Mouse (Mus musculus): ENCODE data around the gene Osbpl6.
A peak's percentile ranks its signal among the peaks of the same experiment; 100 is the strongest.
"Not testable (repeated sequence)": the region's sequence is repeated elsewhere in the genome, so short reads cannot be mapped to it uniquely, and the experiment has no call there.

Osbpl6 gene

DNA sequence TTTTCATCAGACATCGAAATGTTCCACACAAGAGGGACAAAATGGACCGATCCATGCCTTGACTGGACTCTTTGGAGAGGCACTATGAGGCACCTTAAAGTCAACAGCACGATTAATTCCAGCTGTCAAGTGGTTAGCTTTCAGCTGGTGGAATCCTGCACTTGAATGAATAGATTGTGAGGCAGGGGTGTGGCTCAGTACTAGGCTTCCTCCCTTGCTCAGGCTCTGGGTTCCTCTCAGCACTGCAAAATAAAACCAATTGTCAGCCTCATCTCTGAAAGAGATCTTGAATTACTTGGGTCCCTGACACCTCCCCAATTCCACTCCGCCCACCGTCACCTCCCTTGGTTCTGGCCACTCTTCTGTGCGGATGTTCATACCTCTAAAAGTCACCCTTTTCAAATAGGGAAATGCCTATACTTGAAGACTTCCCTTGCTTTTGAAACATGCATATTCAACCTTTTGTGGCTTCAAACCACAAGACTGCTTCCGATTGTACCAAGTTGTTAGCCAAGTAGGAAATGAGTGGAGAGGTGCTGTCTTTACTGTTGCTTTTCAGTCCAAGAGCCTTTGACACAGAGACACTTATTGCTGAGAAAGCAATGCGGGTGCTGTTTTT, 160.7 kb downstream of the Osbpl6 start:
- DNase-seq (ENCODE audit: low spot score) = no peak

DNA sequence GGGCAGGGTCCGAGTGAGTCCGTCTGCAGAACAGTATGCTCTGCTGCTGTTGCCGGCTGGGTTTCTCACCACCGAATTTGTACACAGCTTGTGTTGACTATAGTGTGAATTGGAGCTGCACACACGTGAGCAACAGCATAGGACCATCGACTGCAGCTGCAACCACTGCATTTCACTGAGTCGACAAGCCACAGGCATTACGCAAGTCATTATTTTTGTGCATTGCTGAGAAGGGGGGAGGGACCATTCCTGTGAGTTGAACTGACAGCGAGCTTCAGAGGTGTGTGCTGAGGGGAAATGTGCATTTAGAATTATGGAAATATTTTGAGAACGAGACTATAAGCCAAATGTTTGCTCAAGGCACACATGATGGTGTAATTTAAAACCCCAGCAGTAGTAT, 165.2 kb downstream of the Osbpl6 start:
- no peak for DNase-seq (ENCODE audit: low spot score)

DNA sequence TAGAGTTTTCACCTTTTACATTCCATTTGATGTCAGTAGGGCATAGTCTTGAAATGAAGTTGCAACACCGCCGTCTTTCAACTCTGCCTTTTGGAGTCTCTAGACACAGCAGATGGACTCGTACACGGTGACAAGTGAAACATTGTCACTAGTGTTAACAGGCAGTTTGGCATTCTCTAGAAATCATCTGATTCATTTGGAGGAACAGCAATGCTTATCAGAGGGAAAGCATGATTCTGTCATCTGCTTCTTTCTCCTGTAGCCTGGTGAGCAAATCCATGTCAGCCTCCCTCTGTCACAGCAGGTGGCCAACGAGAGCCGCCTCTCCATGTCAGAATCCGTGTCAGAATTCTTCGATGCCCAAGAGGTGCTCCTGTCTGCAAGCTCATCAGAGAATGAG, 172.6 kb downstream of the Osbpl6 start:
- DNase-seq (ENCODE audit: low spot score) = no peak

DNA sequence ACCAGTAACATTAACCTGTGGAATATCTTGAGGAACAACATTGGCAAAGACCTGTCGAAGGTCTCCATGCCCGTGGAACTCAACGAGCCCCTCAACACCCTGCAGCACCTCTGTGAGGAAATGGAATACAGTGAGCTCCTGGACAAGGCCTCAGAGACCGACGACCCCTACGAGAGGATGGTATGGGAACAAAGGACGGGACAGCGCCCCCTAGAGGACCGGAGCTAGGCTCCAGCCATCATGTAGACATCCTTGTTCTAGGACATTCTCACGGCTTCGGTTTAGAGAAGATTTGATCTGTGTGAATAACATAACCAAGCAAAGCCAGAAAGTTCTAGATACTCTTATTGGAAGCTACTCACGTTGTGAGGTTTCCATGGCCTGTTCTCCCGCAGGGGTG, 178.8 kb downstream of the Osbpl6 start:
- no peak for DNase-seq (ENCODE audit: low spot score)

DNA sequence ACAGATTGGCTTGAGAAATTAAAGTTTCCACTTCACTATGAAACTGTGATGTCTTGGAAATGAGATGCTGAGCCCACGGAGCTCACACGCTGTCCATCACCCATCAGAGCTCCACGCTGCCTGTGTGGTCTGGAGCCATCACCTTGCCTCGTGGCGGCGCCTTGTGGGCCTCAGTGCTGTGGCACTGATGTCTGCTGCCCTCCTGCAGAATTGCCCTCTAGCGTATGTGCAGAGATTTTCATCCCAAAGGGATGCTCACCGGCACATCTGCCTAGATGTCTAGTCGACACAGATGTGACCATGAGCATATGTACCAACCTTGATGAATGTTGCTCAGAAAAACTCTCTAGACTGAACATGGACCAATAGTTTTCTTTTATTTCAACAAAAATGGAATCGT, 180.6 kb downstream of the Osbpl6 start:
- no peak for DNase-seq (ENCODE audit: low spot score)

DNA sequence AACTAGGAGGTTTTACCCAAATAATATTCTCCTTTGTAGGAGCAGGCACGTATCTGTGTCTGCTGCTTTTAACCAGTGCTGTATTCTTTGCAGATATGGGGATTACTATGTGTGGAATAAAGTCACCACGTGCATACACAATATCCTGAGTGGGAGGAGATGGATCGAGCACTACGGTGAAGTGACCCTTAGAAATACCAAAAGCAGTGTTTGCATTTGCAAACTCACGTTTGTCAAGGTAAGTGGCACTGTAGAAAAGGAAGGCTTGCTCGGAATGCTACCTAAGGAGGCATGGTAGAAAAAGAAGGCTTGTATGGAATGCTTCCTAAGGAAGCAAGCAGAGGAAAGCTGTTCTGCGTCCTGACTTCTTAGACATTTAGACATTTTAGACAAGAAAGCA, 183.9 kb downstream of the Osbpl6 start:
- DNase-seq (ENCODE audit: low spot score) = no peak

DNA sequence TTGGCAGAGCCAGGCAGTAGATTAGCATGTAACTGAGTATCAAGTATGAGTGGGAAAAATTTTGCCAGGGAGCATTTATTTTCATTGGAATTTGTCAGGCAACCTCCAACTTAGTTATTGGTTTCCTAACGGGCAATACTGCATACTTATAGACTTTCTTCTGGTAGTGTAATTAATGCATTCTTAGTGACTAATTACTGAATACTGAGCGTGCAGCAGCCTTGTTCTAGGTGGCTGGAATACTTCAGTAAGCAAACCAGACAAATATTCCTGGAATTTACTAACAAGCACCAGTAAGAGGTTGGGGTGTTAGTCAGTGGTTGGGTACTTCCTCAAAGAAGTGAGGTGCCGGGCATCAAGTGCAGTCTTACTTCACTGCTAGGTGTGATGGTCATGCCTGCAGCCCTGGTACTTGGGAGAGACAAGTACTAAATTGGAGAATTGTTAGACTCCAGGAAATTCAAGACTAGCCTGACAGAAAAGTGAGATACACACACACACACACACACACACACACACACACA, 186.2 kb downstream of the Osbpl6 start:
- DNase-seq (ENCODE audit: low spot score) = no peak

DNA sequence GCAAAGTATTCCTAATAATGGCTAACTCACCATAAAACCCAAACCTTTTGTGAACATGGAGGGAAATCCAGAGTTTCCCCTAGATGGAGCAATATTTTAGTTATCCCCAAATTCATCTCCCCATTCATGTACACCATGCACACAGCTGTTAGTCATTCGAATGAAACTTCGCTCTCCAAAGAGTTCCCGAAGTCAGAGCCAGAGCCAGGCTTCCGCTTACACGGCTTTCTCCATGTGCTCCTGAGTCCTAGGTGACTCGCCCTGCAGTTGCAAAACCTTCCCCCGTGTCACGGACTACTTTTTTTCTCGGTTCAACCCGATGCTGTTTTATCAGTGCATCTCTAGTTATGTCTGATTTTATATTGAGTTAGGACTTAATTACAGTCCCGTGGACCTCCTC, 191.2 kb downstream of the Osbpl6 start:
- no peak for DNase-seq (ENCODE audit: low spot score)

DNA sequence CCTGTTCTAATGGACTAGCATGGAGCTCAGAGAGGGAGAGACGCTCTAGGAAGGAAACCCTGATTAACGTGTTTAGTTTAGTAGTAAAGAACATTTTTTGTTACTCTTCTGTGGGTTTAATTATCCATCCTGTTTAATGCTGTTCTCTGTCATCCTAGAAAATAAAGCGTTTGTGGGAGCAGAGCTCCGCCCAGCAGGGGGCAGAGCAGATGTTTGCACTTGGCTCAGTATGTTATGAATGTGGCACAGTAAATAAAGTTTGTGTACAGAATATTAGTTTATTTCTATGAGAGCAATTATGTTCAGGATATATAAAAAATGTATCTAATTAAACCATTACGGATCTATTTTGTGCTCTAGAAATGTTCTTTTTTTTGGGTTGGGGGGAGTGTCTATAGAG, 192.9 kb downstream of the Osbpl6 start:
- no peak for DNase-seq (ENCODE audit: low spot score)

DNA sequence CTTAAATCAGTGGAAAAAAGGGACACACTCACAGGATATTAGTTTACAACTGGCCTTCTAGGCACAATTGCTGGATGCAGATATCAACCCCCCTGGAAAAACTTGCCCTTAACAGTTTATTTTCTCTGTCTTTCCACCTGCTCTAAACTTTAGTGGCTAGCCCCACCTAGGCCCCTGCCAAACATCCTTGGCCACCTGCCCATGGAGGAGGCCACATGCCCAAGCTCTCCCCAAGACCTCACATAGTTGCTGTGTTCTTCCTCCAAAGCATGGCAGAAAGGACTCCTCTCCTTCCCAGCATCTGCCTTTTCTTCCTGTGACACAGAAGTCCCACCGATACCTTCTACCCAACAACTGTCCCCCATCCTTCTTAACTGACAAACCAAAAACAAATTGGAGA, 195.9 kb downstream of the Osbpl6 start:
- DNase-seq (ENCODE audit: low spot score) = no peak

DNA sequence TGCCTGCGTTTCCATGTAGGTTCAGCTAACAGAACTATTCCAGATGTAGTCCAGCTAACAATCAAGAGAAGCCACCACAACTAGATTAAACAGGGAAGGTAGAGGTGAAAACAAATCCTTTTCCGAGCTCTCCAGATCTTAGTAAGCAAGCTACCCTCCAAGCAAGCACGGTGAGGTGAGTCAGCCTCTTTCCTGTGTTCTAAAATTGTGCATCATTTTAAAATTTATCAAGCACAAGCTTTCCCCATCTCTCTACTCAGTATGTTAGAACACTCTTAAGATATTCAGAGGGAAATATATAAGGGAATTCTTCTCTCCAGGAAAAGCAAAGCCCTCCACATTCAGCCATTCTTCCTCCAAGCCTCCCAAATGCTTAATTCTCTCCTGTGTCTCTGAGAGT, 200.4 kb downstream of the Osbpl6 start:
- DNase-seq (ENCODE audit: low spot score) = no peak

DNA sequence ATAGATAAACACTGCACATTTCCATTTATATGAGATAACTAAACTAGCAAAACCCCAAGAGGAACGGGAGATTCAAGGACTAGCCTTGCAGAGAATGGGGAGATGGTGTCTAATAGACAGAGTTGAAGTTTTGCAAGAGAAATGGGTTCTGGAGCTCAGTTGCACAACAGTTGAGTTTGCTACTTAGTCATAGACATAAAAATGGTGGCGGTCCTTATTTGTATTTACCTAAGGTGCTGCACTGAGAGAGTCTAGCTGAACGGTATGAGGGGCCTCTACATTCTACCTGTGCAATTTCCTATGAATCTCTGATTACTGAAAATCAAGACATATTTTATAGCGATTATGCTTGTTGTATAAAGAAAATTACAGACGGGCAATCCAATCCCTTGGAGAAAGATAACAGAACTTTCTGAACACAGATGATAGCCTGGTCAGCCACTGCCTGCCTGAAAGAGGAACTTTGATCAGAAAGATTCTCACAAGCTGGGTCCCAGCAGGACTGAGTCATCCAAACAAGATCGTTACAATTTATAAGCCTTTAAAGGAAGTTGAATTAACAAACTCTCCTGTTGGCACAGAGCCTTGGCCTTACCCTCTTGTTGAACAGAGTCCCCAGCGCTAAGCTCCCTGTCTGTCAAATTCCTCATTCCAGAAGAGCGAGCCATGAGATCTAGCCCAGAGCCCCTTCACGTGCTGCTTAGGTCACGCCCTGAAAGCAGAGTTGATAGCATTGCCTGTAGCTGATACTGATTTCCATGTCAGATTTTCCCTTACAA, 204.2 kb downstream of the Osbpl6 start:
- no peak for DNase-seq (ENCODE audit: low spot score)

DNA sequence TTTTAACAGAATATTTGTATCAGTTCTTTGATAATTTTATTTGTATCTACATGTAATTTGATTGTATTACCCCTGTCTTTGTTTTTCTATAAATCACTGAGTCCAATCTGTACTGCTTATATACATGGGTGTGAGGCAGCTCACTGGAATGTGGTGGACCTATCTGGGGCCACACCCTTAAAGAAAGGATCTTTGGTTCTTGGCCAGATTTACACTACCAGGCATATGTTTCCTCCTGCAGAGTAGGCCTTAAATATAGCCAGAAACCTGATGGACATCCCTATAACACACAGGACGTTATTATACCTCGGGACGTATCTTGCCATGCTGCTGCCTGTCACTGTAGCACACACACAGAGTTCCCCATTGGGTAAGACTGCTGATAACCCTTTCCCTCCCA, 205.7 kb downstream of the Osbpl6 start:
- DNase-seq (ENCODE audit: low spot score) = no peak

DNA sequence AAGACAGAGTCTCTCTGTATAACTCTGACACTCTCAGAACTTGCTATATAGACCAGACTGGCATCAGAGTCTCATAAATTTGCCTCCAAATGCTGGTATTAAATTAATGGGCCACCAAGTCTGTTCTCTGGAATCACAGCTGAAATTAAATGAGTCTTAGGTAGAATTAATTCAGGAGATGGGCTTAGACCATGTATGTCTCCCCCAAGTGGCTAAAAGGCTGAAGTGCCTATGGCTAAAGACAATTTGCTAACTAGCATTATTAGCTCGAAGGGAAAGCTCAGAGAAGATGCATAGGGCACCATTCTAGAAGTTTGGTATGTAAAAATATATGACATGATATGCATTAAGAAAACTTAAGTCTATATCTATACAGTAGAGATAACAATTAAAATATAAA, 211.8 kb downstream of the Osbpl6 start:
- DNase-seq (ENCODE audit: low spot score) = no peak

DNA sequence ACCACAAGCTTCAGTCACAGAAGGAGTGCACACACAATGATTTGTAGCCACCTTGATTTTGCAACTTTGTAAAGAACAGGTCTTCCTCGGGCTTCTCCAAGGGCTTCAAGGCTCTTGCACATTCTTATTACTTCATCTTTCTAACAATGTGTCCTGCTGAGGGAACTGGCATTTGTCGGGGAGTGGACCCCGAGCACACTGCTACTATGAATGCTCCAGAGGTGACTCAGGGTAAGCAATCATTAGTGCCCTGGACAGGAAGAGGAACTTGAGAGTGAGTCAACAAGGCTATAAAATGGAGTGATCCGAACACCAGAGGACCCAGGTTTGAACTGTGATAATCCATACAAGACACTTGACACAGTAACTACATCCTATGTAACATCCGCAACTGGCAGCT, 213.9 kb downstream of the Osbpl6 start:
- DNase-seq (ENCODE audit: low spot score) = no peak

DNA sequence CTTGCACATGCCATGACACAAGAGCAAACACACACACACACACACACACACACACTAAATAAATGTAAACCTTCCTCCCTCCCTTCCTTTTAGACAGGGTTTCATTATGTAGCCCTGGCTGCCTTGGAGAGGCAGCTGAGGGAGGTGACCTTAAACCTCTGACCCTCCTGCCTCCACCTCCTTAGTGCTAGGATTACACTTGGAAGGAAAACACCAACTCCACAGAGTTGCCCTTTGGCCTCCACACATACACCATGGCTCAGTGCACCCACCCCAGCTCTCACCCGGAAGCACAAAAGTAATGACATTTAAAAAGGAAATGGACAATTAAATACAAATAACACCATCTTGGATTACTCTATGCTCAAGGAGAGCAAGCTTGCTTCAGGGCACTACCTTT, 215.4 kb downstream of the Osbpl6 start:
- no peak for DNase-seq (ENCODE audit: low spot score)

DNA sequence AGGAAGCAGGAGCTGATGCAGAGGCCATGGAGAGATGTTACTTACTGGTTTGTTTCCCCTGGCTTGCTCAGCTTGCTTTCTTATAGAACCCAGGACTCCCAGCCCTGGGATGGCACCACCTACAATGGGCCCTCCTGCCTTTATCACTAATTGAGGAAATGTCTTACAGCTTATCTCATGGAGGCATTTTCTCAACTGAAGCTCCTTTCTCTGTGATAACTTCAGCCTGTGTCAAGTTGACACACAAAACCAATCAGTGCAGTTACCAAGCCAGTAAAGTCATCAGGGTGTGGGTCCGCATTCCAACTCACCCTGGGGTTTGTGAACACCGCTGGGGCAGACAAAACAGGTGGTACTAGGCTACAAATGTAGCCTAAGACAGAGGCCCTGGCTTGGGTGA, 216.0 kb downstream of the Osbpl6 start:
- not testable (repeated sequence) for DNase-seq (ENCODE audit: low spot score)

DNA sequence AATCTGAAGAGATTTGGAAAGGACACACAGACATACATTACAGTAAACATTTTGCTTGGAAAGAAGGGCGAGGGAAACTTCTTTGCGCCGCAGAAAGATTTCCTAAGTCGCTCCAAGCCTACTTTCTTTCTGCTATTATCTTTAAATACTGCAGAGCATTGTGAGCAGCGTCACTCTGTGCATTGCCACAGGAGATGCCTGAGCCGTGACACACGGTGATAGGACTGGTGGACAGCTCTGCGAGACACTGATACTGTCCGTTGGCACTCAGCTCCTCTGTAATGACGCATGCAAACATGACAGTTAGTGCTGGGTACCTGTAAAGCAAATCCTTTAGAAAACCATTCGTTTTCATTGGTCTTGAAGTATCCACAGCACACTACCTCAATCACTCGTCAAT, 224.0 kb downstream of the Osbpl6 start:
- no peak for DNase-seq (ENCODE audit: low spot score)

DNA sequence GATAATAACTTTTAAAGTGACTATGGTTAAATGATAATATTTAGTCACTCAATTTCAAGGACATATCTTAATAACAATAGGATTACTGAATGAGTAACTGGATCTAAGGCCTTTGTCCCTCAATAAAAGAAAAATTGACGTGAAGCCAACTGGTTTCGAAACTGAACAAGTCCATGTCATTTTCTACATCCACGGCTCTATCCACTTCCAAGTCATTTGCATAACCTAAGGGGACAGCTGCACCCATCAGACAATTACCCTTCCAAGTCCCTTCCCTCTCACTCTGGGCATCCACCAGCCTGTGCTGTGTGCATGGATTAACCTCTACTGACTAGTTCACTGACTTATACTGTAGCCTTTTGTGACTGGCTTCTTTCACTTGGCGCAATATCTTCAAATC, 225.3 kb downstream of the Osbpl6 start:
- no peak for DNase-seq (ENCODE audit: low spot score)

DNA sequence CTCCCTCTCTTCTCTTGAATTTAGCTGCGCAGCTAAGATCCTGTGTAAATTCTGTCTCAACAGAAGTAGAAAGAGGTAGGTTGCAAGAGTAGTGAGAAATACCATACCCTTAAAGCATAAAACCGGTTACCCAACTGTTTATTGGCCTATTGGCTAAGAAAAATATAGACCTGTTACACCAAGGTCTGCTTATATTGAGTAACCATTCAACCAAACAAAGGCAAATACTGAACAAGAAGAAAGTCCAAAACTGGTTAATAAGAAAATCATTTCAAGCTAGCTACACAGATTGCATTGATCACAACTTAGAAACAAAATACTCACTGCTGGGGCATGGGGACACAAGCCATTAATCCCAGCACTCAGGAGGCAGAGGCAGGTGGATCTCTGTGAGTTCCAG, 233.3 kb downstream of the Osbpl6 start:
- DNase-seq (ENCODE audit: low spot score) = no peak

DNA sequence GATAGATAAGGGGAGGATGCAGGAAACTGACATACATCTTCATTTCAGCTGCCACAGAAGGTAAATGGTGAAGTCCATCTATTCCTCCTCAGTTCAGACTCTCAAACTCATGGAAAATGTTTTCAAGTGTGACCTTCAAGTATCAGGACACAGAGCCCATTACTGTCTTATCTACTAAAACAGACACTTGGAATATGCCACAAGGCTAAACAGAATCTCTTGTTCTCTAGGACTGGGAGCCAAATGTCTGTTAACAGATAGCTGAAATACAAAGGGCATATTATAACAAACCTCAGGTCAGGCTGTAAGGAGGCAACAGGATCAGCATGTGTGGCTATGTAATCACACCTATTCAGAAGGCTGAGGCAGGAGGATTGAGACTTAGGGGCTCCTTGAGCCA, 237.5 kb downstream of the Osbpl6 start:
- DNase-seq (ENCODE audit: low spot score) = no peak

DNA sequence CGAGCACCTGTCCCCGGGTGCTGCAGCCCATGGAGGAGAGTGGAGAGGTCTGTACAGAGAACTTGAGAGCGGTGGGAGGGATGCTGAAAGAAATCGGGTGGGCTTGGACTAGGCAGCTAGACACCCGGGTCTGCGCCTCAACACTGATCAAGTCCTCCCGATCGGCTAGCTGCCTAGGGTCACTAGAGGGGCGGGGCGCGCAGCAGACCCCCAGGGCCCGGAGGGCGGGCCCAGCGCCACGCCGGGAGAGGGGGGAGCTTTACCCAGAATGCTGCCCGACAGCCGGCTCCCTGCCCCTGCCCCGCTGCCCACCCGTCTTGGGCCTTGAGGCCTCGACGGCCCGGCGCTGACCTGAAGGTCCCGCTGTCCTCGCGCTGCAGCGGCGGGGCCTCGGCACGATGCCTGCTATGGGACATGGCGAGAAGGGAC, 241.1 kb downstream of the Osbpl6 start:
- DNase-seq (ENCODE audit: low spot score) = no peak

DNA sequence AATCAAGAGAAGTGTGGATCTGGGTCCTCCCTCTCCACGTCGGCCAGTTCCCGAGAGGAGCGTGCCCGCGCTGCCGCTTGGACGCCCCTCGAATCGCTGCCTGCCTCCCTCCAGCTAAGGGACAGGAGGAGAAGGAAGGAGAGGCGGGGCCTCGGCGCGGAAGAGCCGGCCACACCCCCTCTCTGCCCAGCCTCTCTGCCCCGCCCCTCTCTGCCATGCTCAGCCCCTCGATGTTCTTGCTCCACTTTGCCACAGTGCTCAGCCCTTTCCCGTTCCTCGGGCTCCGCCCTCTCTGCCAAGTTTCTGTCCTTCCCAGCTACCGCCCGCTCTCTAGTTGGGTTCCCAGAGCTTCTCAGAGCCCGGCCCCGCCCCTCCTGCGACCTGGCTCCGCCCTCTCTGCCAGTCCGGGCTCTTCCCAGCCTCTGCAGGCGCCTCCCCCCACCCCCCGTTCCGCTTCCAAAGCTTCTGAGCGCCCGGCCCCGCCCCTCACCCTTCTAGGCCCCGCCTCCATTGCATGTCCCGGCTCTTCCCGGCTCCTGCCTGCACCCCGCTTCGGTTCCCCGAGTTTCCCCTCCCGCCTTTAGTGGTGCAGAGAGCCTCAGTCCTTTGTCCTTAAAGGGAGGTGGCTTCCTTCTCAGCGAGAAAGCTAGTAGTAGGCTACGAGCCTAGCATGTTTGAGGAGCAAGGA, 241.7 kb downstream of the Osbpl6 start, which contains the start of the genes Prkra and Pjvk:
Gene Prkra (minus strand): TSS at position 133 of the 688 bp plus-strand sequence.
Gene Pjvk (plus strand): TSS at position 594 of the 688 bp plus-strand sequence.
- DNase-seq (ENCODE audit: low spot score) = peak; percentile 93

All from urinary bladder, postnatal 10 days (tissue).